Mouse (Mus musculus) activated CD4-positive, CD25-positive, alpha-beta regulatory T cell, adult 4 months (primary cell): ENCODE results near the gene Hmx2. TPM values are rescaled to one million over a fixed set of nuclear protein-coding genes. Genes with fewer than 3 reads are reported as not detected.

Experiments
- ATAC-seq: one replicate; pipeline ENCODE4 v1.8.0; 2017
- polyA plus RNA-seq, 2 experiments: library from polyadenylated mRNA; unstranded; fragments of 100-300 nt; shearing (Covaris generic); gene quantifications; one replicate each; pipeline ENCODE4 v1.2.1; 2017

Gene Hmx2
- polyA plus RNA-seq = under 1 TPM in 1 of 2 experiments, not detected in 1; 0.32 TPM

- no peak for ATAC-seq
These were observed at the start of gene Hmx2 for GRCm38 (mm10) chr7:131548473-131548872. Gene Hmx2, plus strand, starts transcription at chr7:131548773.

- no peak for ATAC-seq
These were observed 44.8 kb upstream of the Hmx2 start for GRCm38 (mm10) chr7:131503739-131504138.

GRCm38 (mm10) chr7:131539979-131540378 is 8.6 kb upstream of the Hmx2 start:
- peak; percentile 64 for ATAC-seq

GRCm38 (mm10) chr7:131541184-131542114 is 7.1 kb upstream of the Hmx2 start:
- ATAC-seq = no peak

GRCm38 (mm10) chr7:131542115-131542871 is 6.3 kb upstream of the Hmx2 start, which contains the start of gene Hmx3:
Gene Hmx3, plus strand, starts transcription at chr7:131542867.
- no peak for ATAC-seq

GRCm38 (mm10) chr7:131542872-131543622 is 5.5 kb upstream of the Hmx2 start:
- no peak for ATAC-seq

GRCm38 (mm10) chr7:131543623-131544481 is 4.7 kb upstream of the Hmx2 start:
- no peak for ATAC-seq

- no peak for ATAC-seq
These were observed 3.7 kb upstream of the Hmx2 start for GRCm38 (mm10) chr7:131544871-131545270.

- no peak for ATAC-seq
These were observed 2.7 kb upstream of the Hmx2 start for GRCm38 (mm10) chr7:131545701-131546385.

GRCm38 (mm10) chr7:131546423-131546822 is 2.1 kb upstream of the Hmx2 start:
- ATAC-seq = no peak

GRCm38 (mm10) chr7:131547481-131547880 is 1.1 kb upstream of the Hmx2 start:
- ATAC-seq = no peak

- ATAC-seq = no peak
These were observed 2.9 kb downstream of the Hmx2 start for GRCm38 (mm10) chr7:131551471-131551870.

- no peak for ATAC-seq
These were observed 3.6 kb downstream of the Hmx2 start for GRCm38 (mm10) chr7:131551931-131552741.

- no peak for ATAC-seq
These were observed 4.2 kb downstream of the Hmx2 start for GRCm38 (mm10) chr7:131552781-131553180.

GRCm38 (mm10) chr7:131553771-131554175 is 5.2 kb downstream of the Hmx2 start:
- peak; percentile 28 for ATAC-seq

GRCm38 (mm10) chr7:131554341-131555180 is 6.0 kb downstream of the Hmx2 start:
- ATAC-seq = no peak

GRCm38 (mm10) chr7:131555301-131556081 is 6.9 kb downstream of the Hmx2 start:
- ATAC-seq = no peak

GRCm38 (mm10) chr7:131556116-131556515 is 7.5 kb downstream of the Hmx2 start:
- no peak for ATAC-seq
